Mouse (Mus musculus): ENCODE results near the gene Sdc1.

Sdc1 gene

DNA sequence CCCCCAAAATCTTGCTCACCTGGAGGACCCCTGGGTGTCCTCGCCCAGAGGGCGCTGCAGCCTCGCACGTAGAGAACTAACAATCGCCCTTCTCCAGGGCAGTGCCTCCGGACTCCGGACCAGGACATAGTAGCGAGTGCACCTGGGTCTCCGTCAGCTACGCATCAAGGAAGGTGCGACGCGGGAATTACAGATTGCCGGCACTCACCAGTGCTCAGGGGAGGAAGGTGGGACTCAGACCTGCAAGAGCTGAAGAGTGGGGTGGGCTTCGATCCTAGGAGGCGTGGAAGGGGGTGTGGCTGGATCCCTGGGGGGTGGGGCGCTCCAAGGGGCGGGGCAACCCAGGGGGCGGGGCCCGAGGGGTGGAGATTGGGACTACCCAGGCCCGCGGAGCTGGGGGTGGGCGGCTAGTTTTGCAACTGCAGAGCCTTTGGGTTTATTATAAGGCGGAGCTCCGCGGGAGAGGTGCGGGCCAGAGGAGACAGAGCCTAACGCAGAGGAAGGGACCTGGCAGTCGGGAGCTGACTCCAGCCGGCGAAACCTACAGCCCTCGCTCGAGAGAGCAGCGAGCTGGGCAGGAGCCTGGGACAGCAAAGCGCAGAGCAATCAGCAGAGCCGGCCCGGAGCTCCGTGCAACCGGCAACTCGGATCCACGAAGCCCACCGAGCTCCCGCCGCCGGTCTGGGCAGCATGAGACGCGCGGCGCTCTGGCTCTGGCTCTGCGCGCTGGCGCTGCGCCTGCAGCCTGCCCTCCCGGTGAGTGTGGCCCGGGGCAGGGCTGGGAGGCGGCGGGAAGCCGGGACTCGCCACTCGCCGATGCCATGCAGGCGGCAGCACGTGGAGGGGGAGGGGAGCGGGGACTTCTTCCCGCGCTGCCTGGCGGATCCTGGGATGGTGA is at the start of gene Sdc1:
Sdc1 (plus strand) TSS at position 378 of the 898 bp plus-strand sequence.
- DNase-seq = peak; percentile 66 to 85

DNA sequence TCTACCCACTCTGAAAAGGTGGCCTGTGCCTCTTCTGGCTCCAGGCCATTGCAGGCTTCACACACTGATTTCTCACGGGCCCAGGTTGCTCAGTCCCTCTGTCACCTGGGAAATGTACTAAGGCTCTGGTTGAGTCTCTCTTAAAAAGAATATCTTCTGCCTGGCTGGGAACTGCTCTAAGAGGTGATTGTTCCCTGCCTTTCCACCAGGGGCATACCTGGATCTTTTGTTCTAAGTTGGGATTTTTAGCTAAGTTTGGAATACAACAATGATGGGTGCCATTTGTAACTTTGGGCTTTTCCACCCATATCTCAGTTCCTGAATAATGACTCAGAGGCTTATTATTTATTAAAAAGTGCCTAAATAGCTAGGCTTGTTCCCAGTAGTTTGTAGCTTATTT is 44.2 kb upstream of the Sdc1 start:
- no peak for DNase-seq

DNA sequence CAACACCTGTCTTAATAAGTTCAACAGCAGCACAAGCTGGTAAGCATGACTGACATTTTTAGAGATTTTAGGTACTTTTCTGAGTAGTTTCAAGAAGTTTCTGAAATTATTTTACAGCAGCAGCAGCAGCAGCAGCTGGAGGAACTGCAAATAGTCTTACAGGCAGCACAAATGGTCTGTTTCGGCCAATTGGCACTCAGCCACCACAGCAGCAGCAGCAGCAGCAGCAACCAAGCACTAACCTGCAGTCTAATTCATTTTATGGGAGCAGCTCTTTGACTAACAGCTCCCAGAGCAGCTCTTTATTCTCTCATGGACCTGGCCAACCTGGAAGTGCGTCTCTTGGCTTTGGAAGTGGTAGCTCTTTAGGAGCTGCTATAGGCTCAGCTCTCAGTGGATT is 42.4 kb upstream of the Sdc1 start:
- peak; percentile 9 to 56 for DNase-seq

DNA sequence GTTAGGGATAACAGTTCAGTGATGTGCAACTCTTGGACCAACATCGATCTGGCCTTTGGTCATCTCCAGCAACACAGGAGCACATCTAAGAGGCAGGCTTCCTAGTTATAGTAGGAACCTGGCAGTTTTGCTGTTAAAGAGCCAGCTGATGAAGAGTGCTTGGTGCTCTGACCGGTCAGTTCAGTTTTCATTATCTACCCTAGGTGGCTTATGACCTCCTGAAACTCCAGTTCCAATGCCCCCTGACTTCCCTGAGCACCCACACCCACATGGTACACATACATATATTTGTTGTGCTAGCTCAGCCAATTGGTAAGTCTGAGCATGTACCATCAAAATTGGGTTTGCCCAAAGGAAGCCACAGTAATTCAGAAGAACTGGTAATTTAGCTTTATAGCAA is 17.5 kb upstream of the Sdc1 start:
- no peak for DNase-seq

DNA sequence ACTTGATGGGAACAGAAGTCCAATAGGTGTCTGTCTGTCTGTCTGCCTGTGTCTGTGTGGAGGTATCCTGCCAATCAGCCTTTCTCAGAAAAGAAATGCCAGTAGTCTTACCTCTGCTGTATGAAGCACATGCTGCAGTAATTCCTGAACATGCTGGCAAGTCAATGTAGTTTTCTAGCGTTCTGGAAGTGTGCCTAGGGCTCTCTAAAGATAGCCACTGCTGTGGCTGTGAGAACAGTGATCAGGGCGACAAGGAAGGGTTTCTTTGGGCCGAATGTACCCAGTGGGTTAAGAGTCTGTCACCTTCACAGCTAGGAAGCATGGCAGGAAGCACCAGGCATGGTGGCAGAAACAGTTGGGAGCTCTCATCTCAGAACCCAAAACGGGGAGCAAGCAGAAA is 17.0 kb upstream of the Sdc1 start:
- no peak for DNase-seq

DNA sequence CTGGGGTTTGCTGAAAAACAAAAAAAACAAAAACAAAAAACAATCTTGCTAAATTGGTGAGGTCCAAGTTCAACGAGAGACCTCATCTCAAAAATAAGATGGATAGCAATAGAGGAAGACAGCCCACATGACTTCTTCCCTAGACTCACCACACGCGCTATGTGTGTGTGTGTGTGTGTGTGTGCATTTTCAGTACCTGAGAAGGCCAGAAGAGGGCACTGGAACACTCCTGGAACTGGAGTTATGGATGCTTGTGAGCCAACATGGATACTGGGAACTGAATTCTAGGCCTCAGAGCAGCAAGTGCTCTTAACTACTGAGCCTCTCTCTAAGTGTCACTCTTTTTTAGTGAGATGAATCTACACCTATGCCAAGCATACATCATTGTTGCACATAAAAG is 13.1 kb upstream of the Sdc1 start:
- no peak for DNase-seq

DNA sequence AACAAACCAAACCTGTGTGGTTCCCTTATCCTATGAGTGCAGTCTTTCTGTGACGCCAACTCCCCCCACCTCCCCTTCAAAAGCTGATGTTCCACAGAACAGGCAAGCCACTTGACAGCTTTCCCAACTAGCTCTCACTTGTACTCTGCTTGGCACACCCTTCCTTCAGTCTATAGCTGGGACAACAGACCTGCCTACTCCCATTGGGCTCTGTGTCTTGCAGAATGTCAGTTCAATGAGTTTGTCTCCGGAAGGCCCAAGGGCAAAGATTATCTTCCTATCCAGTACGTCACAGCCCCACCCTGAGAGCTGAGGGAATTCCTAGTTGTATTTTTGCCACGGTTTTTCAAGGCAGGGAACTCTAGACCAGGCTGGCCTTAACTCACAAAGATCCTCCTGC is 12.0 kb upstream of the Sdc1 start:
- no peak for DNase-seq

DNA sequence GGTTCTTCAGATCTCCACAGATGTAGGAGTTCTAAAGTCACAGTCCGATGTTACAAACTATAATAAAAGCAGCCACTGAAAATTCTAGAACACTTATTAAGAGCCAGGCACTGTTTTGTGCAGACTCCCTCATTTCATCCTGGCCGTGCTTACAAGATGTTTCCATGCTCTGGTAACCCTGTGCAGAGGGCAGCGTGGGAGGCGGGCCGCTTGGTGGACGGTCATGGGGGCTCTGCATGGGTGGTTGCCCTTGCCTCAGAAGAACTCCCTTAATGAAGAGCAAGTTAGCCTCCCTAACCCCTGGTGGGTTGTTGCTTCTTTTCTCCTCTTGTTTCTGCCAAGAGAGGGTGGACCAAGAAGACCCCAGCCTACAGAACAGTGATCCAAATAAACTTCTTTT is 11.3 kb upstream of the Sdc1 start:
- DNase-seq = no peak

DNA sequence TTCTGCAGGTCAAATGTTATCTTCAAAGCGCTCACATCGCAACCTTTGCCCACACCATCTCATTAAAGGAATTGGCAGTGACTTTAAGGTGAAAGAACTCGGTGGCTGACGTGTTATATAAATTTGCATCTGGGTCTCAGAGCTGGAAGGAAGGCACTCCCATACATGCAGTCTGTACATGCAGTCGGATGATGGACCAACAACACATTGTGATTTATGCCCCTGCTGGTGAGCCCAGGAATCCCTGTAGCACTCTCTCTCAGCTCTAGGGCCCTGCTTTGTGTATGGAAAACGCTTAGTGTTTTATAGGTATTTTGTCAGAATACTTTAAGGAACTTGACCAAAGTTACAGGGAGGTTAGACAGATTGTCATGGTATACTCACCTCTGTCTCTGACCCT is 10.6 kb upstream of the Sdc1 start:
- DNase-seq = no peak

DNA sequence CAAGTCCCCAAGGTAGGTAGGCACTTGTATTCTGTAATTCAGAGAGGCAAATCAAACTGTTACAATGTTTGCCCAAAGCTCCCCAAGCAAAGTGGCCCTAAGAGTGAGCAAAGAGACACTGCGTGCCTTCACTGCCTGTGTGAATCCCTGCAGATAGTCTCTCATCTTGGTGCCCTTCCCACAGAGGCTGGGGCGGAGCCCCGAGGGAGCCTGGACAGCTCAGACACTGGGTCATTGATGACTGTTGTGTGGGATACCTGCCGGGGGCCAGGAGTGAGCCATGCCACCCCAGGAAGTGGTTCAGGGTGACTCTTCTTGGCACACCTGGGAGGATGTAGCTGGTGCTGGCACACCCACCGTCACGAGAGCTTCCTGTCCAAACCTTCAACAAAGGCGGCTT is 10.1 kb upstream of the Sdc1 start:
- DNase-seq = no peak

DNA sequence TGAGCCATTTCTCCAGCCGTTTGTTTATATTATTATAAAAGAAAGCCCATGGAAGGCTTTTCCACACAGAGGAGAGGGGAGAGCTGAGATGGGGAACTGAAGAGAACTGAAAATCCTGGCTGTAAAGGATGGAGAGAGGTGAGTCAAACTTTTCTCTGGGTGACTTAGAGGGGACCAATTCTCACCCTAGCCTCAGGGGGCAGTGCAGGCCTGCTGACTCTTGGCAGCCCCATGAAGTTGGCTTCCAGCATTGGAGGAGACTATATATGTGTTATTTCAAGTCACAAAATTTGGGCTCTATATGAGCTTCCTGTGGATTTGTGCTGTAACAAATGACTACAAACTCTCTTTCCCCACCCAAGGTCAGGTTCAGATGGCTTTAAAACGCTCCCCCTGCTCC is 8.5 kb upstream of the Sdc1 start:
- peak in 1 of 2 experiments; percentile 41 for DNase-seq

DNA sequence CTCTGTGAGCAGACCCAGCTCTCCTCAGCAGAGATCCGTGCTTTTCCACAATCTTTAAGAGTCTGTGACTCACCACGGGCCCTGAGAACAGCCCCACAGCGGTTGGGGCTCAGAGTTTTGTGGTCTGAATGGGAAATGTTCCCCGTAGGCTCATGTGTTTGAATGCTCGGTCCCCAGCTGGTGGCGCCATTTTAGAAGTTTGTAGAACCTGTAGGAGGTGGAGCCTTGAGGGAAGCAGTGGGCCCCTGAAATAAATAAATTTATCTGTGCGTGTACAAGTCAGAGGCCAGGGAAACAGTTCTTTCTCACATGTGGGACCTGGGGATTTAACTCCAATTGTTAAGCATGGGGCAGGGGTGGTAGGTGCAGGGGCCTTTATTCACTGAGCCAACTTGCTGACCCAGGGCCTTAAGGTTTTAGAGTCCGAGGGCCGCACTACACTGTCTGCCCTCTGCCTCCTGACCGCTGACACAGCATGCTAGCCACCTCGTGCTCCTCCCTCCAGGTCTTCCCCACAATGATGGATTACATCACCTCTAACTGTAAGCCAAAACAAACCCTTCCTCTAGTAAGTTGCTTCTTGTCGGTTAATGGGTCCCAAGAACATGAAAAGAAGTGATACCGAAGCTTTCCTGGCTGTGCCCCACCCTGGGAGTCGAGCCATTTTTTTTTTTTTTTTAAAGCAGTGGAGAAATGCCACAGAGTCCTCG is 6.7 kb upstream of the Sdc1 start:
- DNase-seq = peak; percentile 46 to 59

DNA sequence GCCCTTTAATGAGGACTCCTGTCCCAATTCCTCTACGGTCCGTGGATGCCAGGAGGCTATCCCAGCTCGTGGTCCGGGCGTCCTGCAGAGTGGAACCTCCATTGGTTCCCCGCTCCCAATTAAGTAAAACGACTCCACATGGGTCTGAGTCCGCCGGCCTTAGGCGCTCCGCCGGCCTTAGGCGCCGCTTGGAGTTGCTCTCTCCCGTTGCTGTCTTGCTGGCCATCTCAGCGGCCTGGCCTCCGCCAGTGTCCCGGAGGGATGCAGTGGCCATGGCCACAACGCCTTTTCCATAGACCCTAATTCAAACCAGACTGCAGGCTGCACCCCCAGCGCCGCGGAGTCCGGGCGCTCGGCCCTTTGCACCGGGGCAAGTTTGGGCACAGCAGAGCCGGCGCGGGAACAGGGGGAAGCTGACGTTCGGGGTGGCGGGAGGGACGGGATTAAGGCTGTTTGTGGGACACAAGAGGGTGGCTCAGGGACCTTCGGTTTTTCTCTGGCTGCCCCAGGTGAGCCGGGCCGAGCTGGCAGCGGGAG is 789 bp downstream of the Sdc1 start:
- DNase-seq = no peak

DNA sequence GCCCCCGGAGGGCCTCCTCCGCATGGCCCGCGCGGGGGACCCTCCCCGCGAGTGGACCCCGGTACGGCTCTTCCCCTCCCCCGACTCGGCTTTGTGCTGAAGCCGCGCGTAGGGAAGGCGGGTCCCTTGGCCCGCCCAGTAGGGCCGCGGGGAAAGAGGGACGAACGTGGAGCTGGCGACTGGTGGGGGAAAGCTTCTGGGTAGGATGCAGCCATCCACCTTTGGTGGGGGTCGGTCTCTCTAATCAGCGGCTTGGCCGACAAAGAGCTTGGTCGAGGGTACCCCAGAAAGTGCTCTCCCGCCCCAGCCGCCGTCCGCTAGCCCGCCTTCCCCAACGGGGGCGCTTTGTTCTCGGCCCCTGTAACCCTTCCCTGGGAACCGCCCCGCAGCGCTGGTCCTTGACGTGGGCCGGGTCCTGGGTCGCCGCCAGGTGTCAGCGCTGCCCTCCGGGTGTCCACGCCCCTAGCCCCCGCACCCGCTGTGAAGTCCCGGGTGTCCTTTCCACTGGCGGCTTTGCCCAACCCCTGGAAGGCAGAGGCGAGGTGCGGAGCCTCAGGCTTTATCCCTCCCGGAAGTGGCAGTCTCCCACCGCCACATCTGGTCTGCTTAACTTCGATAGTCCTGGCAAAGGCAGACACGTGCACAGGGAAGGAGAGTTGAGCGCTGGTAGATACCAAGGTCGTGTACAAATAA is 1.5 kb downstream of the Sdc1 start:
- DNase-seq = peak; percentile 30 to 71

DNA sequence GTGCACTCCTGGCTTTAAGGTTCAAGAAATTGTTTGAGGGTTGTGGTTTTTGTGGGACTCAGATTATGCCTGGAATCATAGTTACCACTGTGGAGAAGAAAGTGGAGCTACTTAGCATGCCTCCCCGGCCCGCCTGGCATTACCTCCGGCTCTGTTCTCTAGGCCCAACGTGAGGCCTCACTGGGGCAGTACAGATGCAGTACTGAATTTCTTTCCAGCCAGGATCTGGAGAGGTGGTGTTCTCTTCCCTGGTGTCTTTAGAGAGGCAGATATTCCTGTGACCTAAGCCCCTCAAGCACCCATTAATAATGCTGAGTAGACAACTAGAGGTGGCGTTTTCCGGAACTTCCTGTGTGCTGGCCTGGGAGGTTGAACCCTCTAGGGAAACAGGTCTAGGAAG is 2.2 kb downstream of the Sdc1 start:
- DNase-seq = no peak

DNA sequence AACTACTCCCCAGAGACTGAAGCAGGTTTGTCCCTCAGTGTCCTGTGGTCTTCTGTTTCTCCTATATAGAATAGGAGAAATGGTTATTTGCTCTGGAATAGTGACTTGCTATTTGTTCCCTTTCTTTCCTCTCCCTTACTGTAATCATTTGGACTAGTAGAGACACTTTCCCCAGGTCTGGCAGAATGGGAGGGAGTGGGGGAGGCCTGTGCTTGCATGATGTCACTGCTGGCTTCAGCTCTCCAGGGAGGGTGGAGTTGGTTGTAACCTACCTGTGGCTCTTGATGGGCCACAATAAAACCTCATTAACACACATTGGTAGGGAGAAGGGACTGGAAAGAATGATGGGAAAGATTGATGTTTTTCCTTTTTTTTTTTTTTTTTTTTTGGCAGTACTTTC is 3.1 kb downstream of the Sdc1 start:
- DNase-seq = no peak

DNA sequence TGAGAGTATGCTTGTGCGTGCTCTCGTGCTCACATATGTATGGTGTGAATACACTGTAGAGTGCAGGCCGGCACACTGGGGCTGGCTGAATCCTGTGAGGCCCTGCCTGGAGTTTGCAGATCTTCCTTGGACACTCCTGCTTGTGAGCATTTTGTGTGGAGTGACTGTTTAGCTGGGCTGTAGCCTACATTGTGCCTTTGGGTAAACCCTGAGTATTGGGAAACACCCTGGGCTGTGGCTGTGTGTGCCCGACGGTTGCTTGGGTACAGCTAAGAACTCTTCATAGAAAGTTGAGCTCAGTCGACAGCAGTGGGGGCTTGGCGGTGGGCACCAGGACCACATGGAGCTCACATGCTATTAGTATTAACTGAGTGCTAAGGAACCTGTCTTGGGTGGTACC is 5.1 kb downstream of the Sdc1 start:
- no peak for DNase-seq

DNA sequence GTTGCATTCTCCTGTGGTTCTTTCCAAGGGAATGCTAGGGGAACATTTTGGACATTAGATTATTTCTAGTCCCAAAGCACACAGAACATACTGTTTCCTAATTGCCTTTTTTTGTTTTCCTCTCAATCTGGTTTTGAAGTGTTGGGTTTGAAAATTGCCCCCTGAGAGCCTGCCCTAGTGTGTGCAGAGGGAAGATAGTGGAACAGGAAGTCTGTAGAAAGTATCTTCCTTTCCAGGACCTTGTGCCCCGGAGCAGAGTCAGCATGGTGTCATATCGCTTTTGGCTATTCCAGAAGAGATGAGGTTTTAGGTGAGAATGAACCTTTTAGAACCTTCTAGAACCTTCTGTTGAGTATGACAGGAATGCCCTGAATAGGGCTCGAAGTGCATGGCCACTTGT is 5.6 kb downstream of the Sdc1 start:
- DNase-seq = no peak

DNA sequence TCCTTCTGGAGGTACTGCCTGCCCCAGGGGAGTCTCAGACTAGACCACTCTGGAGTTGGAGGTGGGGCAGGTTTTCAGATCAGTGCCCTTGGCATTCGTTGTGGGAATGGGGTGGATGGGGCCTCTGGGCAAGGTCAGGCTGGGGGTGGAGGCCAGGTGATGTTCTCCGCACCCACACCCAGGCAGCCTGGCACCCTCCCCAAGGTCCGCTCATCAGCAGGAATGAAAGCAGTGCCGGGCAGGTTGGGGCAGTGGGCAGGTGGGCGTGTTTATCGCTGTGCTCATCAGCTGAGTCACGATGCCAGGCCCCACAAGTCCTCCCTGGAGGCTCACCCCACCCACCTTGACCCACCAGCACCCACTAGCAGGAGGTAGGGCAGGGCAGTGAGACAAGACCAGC is 7.0 kb downstream of the Sdc1 start:
- DNase-seq = no peak

DNA sequence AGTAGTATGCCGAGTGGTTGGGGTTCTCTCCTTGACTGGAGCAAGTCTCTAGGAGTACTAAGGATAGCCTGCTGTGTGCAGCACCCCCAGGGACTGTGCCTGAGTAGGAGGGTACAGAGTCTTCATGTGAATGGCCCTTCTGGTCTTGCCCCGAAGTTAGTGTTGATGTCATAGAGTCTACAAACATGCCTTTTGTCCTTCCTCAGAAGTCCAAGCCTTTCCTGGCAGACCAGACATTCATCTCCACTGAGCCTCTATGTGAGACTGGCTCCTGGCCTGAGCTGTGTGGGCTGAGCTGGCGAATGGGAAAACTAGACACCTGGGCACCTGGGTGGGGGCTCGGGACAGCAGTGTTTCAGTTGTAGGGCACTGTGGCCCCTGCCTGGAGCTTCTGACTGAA is 8.7 kb downstream of the Sdc1 start:
- DNase-seq = no peak

DNA sequence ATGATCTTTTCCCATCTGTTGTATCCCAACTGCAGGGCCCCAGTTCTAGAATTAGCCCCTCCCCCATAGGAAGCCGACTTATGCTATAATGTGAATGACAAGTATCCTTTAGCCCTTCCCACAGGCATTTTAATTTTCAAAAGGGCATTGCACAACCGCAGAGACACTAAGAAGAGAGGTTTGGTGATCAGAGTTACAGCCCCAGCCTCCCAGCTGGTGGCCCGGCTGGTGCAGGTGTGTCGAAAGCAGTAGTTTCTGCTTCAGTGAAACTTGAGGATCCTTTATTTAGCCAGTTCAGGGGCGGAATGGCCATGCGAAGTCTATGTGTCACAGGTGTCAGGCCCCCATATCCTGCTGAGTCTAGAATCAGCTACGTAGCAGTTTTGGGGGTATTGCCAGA is 10.0 kb downstream of the Sdc1 start:
- DNase-seq = no peak

DNA sequence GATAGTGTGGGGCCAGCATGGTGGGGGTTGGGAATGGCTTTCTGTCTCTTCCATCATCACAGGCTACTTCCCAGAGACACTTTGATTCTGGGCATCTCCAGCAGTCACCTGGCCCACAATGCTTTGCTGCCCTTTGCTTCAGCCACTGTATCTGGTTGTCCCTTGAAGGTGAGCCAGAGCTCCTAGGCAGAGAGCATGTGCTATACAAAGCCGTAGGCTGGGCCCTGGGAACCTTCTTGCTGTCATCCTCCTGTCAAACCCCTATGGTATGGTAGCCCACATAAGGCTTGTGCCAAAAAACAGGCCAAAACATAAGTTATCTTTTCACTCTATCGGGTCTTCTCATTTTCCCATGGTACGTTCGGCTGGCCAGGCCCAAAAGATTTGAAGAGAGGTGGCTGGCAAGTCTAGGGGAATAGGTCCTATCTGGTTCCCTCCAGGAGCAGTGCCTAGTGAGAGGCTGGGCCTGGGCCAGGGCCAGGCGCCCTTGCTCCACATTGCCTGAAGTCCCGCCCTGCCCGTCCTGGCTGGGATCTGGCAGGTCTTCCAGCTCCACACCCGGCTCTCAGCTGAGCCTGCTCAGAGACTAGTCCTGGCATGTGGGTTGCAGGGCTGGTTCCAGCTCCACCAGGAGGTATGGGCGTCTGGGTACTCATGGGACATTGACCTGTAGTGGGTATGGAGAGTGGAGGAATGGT is 10.7 kb downstream of the Sdc1 start:
- peak; percentile 73 for DNase-seq

DNA sequence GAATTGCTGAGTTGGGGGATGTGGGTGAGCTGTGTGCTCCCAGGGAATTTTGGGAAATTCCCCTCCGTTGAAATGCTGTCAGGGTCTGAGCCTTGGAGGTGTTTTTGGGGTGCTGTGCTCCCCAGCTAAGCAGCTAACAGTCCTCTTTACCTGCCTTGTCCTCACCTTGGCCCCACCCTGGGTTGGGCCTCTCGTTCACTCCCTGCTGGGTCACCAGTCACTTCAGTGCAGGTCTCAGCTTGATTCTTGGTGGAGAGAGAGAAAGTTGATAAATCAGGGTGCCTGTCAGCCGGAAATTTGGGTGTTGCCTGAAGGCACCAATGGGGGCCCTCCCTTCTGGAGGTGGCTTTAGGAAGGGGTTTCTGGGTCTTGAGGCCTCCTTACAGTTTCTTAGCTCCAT is 11.4 kb downstream of the Sdc1 start:
- no peak for DNase-seq
